Mouse (Mus musculus) naive thymus-derived CD4-positive, alpha-beta T cell, adult 2 months (primary cell): ENCODE results near the gene Clcn3.
"Not testable (repeated sequence)": the region's sequence is repeated elsewhere in the genome, so short reads cannot be mapped to it uniquely, and the experiment has no call there.

ENCODE experiments used
- DNase-seq: peaks from one replicate; pipeline ENCODE4 v3.0.0-alpha.2; 2011; ENCODE audit warnings: low read depth

The Clcn3 gene

DNA sequence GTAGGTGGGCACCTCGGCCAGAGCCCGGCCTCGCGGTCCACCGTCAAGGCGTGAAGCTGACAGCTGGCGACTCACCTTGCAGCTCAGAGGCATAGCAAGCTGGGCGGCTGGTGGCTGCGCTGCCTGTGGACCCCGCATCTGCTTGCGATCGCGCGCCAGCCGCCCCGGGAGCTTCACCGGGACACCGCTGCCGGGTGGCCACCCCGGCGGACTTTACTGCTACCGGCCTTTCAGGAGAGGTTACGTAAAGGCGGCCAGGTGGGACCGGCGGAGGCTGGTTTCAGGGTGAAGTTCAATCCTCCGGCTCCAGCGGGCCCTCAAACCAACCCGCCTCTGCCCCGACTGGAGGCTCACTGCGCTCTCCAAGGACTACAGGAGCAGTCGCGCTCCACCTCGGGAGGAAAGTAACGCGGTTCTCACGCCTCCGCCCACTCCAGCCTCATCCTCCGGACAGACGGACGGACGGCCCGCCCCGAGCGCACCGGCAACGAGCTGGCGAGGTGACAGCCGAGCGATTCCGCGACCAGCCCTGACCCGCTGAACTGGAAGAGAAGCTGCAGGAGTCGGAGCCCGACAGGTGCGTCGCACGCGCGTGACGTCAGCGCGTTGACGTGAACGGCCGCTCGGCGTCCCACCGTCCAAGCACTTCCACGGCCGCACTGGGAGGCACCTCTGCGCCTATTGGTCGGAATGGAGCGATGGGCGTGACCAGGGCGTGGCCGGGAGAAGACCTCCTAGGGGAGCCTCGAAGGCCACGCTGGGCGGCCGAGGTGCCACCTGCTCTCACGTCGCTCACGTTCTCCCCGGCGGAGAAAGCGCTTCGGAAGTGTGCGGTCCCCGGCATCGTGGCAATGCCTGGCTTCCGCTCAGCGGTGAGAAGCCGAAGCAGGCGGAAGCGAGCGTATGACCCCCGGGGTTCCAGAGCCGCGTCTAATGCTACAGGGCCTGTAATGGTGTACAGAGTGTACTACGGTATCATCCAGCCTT is at the start of gene Clcn3:
Clcn3 (minus strand) TSS at position 600 of the 987 bp plus-strand sequence.
- peak; percentile 99 for DNase-seq

GRCm38 (mm10) chr8:60996468-60996867 is 13.4 kb upstream of the Clcn3 start:
- no peak for DNase-seq

DNA sequence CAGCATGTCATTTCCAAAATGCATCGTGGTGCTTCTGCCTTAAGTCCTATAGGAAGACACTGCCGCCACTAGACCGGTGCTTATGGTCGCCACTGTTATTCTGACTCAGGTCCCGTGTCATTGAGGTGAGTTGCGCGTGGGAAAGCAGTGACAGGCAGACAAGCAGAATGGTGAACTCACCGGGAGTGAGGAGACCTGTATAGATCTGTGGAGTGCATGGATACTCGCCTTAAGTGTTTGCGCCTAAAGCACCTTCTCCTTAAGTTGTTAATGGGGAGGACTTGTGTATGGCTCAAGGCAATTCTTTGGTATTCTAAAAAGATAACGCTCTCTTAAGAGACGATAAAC is 10.5 kb upstream of the Clcn3 start:
- no peak for DNase-seq

GRCm38 (mm10) chr8:60992910-60993638 is 10.0 kb upstream of the Clcn3 start, which contains the start of gene Nek1:
Gene Nek1 (plus strand): TSS chr8:60993195.
- DNase-seq = peak; percentile 99

GRCm38 (mm10) chr8:60992561-60992909 is 9.4 kb upstream of the Clcn3 start:
- DNase-seq = no peak

DNA sequence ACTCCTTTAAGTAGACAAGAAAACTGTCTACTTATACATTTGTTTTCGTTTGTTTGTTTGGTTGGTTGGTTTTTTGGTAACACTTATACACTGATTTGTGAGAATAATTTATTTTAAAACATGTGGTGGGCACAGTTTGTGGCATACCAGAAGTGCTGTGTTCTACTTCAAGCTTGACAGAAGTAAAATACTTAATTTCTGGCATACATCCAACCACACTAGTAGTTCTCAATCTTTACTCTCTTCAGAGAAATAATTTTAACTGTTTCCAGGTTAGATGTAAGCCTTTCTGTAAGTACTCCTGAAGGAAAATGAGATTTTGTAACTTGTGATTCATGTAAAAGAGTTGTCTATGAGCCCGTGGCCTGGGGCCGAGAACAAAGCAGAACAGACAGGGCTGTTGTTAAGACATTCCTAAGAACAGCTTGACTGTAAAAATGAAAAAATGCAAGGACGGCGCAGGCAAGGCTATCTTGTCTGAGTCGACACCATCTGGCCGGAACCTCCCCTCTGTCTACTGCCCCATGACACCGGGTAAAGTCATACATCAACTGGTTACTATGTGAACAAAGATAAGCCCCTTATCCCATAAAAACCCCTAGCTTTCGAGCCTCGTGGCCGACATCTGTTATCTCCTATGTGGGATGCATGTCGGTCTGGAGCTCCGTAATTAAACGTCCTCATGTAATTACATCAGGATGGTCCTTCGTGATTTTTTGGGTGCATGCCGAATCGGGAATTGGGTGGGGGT is 1.3 kb upstream of the Clcn3 start:
- DNase-seq = not testable (repeated sequence)

DNA sequence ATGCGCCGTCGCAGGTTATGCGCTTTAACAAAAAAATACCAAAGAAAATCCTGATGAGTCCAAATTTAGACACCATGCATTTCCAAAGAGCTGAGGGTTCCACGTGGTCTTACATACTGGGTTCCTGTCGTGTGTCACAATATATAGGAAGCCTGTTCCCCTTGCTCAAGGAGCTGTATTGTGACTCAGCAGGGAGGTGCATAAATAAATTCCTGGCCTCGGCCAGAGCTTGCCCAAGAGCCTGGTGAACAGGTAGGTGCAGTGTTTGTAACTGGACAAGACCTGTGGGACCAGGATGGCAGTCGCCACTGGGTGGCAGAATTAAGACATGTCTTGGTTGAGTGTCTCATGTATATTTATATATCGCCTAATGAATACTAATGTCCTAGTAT is 584 bp upstream of the Clcn3 start:
- no peak for DNase-seq

DNA sequence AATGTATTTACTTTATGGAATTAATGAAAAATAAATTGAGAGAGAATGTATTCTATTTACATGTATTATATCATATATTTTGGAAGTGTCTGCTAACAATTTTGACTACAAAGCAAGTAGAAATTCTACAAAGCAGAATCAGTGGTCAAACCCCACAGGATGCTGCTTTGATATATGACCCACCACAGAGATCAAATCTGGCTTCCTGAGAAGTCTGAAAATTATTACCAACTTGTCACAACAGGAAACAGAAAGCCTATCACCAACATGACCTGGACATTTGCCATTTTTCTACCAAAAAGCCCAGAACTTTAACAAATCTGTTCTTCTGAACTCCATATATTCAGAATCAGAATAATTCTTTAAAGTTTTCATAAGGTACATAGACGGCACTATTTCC is 1.7 kb downstream of the Clcn3 start:
- no peak for DNase-seq

- no peak for DNase-seq
Measured at GRCm38 (mm10) chr8:60978496-60978895, 4.6 kb downstream of the Clcn3 start.

DNA sequence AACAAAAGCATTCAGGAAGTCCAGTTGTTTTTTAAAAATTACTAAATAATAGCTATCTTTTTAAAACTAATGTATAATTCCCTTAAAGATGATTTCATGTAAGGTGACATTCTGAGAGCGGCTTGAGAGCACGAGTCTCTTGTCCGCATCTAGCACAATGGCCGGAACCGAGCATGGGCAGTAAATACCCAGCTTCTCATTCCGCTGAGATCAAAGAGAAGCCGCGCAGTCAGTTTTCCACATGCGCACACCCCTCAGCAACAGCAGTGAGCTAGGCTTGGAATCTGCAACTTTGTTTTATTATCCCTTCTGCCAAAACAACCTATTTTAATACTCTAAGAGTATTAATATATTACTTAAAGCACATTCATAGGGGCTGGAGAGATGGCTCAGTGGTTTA is 6.3 kb downstream of the Clcn3 start:
- no peak for DNase-seq

DNA sequence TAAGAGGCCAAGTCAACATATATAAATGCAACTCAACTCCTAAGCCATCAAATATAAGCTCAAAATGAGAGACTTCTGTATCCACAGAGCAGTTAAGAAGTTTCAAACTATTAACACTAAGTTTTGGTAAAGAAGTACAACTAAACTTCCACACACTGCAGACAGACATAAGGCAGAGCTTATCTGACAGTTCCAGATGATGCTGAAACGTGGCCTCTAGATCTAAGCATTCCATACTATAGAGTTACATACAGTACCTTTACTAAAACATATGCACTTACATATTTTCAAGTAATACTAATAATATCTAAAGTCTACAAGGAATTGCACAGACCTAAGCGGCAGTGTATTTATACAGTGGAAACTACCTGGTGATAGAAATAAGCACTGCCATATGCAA is 8.3 kb downstream of the Clcn3 start:
- no peak for DNase-seq

GRCm38 (mm10) chr8:60973448-60973847 is 9.7 kb downstream of the Clcn3 start:
- DNase-seq = no peak

- no peak for DNase-seq
Measured at GRCm38 (mm10) chr8:60971808-60972207, 11.3 kb downstream of the Clcn3 start.

- DNase-seq = no peak
Measured at GRCm38 (mm10) chr8:60969091-60969490, 14.0 kb downstream of the Clcn3 start.

GRCm38 (mm10) chr8:60965741-60966140 is 17.4 kb downstream of the Clcn3 start:
- DNase-seq = no peak

DNA sequence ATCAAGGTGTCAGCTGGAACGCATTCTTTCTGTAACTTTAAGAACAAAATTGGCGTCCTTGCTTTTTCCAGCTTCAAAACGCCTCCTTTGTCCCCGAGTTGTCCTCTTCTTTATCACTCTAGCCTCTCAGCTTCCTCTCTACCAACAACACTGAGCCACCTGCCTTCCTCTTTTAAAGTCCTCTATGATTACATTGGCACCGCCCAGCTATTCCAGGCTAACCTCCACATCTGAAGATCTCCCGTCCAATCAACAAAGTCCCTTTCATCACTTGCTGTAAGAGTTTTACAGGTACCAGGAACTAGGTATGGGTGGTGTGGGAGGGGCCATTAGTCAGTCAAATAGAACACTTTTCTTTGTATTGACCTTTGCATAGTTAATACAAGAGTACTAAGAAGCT is 17.8 kb downstream of the Clcn3 start:
- DNase-seq = no peak

DNA sequence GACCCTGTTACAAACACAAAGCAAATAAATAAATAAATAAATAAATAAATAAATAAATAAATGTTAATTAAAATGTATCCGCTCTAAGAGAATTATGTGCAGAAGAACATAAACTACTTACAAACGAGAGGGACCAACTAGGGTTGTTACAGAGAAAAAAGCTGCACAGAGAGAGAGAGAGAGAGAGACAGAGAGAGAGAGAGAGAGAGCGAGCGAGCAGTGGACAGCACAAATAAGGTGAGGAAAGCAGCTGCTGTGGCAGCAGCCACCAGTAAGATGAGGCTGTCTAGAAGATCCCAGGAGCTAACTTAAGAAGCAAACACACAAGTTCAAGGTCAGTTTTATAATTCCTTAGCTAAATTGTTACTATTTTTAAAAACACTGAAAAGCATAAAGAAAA is 18.6 kb downstream of the Clcn3 start:
- DNase-seq = no peak

DNA sequence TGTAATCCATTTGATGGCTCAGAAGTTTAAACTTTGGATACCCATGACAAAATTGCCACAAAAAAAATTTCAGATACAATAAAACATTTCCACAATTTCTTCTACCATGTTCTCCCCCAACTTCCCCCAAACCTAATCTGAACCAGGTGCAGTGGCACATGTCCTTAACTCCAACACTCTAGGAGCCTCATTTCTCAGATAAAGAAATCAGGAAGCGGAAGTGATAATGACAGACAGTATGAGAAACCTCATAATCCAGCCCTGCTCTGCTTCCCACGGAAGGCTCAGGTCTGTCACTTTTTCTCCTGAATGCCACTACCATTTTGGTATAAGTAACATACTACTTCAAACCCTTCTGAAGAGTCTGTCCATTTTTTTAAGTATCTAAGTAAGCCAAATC is 19.2 kb downstream of the Clcn3 start:
- no peak for DNase-seq

- no peak for DNase-seq
Measured at GRCm38 (mm10) chr8:60962763-60963162, 20.3 kb downstream of the Clcn3 start.

- no peak for DNase-seq
Measured at GRCm38 (mm10) chr8:60956847-60957246, 26.3 kb downstream of the Clcn3 start.

DNA sequence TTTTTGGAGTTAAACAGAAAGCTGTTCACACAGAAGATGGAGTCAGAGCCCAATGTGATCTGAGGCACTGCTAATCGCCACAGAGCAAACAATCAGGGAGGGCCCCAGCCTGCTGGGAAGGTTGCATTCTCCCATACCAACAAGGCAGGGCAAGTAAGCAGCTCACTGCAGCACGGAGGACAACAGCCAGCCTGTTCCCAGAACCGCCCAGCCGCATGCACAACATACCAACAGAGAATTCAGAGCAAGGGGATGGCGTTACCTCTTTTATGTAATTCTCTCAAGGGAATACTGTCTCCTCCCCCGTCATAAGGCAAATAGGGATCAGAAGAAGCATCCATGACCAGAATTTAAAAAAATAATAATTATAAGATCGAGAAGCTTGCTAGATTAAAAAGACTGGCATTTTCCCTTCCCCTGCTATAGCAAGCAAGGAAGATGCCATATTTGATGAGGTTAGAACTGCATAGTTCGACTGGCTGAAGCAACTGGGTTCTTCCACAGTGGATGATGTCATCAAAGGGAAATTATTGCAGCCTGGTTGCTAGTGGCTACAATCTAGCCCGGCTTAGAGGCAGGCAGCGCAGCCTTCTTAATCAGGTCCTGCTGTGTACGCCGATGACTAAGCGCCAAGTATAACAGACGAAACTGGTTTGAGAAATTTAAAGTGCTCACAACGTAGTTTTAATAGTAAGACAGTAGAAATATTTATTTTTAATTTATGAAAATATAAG is 28.7 kb downstream of the Clcn3 start:
- DNase-seq = no peak

GRCm38 (mm10) chr8:60952803-60953202 is 30.3 kb downstream of the Clcn3 start:
- no peak for DNase-seq
